In the genomic region with DNA sequence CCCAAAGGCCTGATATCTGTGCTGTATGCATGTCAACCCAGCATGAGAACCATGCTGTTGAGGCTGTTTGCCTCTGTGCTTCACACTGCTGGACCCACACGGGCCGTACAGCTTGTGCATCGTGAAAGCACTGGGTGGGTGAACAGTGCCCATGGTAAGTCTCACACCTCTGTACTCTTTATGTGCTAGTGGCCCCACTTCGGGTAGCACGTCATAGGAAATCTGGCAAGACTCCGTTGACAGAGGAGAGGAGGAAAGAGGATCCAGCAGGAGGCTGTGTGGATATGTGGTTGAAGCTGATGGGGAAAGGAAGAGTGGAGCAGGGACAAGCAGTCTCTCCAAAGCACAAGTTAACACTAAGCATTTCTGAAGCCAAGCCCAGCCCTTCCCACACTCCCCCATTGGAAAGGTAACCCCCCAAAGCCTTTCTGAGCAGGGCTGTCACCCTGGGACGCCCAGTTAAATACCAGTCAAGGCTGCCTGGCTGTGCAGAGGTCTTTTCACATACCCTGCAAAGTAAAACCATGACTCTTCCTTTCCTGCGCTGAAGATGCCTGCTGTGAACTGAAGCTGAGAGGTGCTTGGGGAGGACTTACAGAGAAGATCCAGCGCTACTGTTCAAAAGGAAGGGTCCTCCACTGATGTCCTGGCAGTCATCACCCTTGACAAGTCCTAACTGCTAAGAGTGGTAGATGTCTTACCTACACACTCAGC, we compare ENCODE assay signal across 10 mouse cellular contexts. TPM values are rescaled to one million over a fixed set of nuclear protein-coding genes. Genes with fewer than 3 reads are reported as not detected.
DNase-seq lines count a peak whose midpoint lies in the region; ATAC-seq and TF ChIP-seq lines count a peak whose summit lies in the region.
"Had no signal": no experiment of that assay in that cellular context is flagged by ENCODE, and none has a peak within 500 bp of the region (broad histone marks: within the 10 kb centered on the region; RNA-seq: fewer than 3 reads in every experiment).

No protein-coding gene starts in this region.

- H3K4me2 ChIP-seq in heart, embryonic 13.5 days: peak overlapping the region; percentile 98

- WGBS in heart, embryonic 13.5 days: 66% methylated on average over 9 of the region's 9 CpGs
- 83% methylated on average over 9 of the region's 9 CpGs for WGBS in hindbrain, embryonic 10.5 days
- 85% methylated on average over 9 of the region's 9 CpGs for WGBS in midbrain, embryonic 10.5 days

- TF ChIP-seq CTCF in G1E (IDR thresholded peaks at IDR 0.05; ENCODE audit: low read depth, low read length): no peak

- no peaks in the 10 kb centered on the region for H3K9me3 ChIP-seq in heart, embryonic 13.5 days
- H3K9me3 ChIP-seq in G1E (replicated peaks): no peaks in the 10 kb centered on the region
- H3K9me3 ChIP-seq in hindbrain, embryonic 10.5 days: no peaks in the 10 kb centered on the region
- no peaks in the 10 kb centered on the region for H3K9me3 ChIP-seq in midbrain, embryonic 10.5 days (replicated peaks)

- H3K27me3 ChIP-seq in heart, embryonic 13.5 days (replicated peaks): no peaks in the 10 kb centered on the region
- H3K27me3 ChIP-seq in G1E (ENCODE audit: insufficient read depth, low read length): no peaks in the 10 kb centered on the region
- no peaks in the 10 kb centered on the region for H3K27me3 ChIP-seq in hindbrain, embryonic 10.5 days (ENCODE audit: insufficient read depth, poor library complexity, severe bottlenecking)
- no peaks in the 10 kb centered on the region for H3K27me3 ChIP-seq in midbrain, embryonic 10.5 days (ENCODE audit: low read depth, poor library complexity, severe bottlenecking)
- H3K27me3 ChIP-seq: Patski had no signal

- no peak for ATAC-seq in heart, embryonic 13.5 days (ENCODE audit: extremely low read depth, insufficient number of reproducible peaks, low FRiP score, low TSS enrichment)
- ATAC-seq in G1E (ENCODE audit: extremely low read depth, insufficient number of reproducible peaks, low FRiP score, poor library complexity, severe bottlenecking): no peak
- ATAC-seq: Patski had no signal

- peaks cover 52% of the 10 kb centered on the region for H3K4me1 ChIP-seq in heart, embryonic 13.5 days
- H3K4me1 ChIP-seq in G1E (ENCODE audit: insufficient read depth, low read depth, low read length): peaks cover 59% of the 10 kb centered on the region
- peaks cover 40% of the 10 kb centered on the region for H3K4me1 ChIP-seq in hindbrain, embryonic 10.5 days (replicated peaks)
- H3K4me1 ChIP-seq in midbrain, embryonic 10.5 days: peaks cover 37% of the 10 kb centered on the region

- H3K27ac ChIP-seq in heart, embryonic 13.5 days (replicated peaks): no peak overlapping the region
- no peak overlapping the region for H3K27ac ChIP-seq in hindbrain, embryonic 10.5 days
- H3K27ac ChIP-seq in midbrain, embryonic 10.5 days (replicated peaks): no peak overlapping the region

- H3K9ac ChIP-seq in heart, embryonic 13.5 days: peak overlapping the region; percentile 94

- peak overlapping the region; percentile 98 for H3K4me3 ChIP-seq in heart, embryonic 13.5 days
- peak overlapping the region; percentile 99 for H3K4me3 ChIP-seq in G1E (ENCODE audit: low read depth, low read length)
- H3K4me3 ChIP-seq in hindbrain, embryonic 10.5 days: peak overlapping the region; percentile 98
- peak overlapping the region; percentile 99 for H3K4me3 ChIP-seq in midbrain, embryonic 10.5 days

- DNase-seq in heart, adult 8-10 months (ENCODE audit: low spot score): no peak
- no peak for DNase-seq in G1E (ENCODE audit: low spot score)
- DNase-seq in hindbrain, embryonic 10.5 days (ENCODE audit: low spot score): no peak
- no peak for DNase-seq in midbrain, embryonic 10.5 days (ENCODE audit: low spot score)
- DNase-seq in urinary bladder, postnatal 4 days (ENCODE audit: low spot score in 2 of 2): no peak
- no peak for DNase-seq in thymus, postnatal 14 days
- no peak for DNase-seq in urinary bladder, adult 2 months (ENCODE audit: low spot score)

- H3K36me3 ChIP-seq in heart, embryonic 13.5 days: peaks cover 20% of the 10 kb centered on the region
- H3K36me3 ChIP-seq in G1E (replicated peaks): peaks cover 56% of the 10 kb centered on the region
- peaks cover 29% of the 10 kb centered on the region for H3K36me3 ChIP-seq in hindbrain, embryonic 10.5 days
- H3K36me3 ChIP-seq in midbrain, embryonic 10.5 days: peaks cover 19% of the 10 kb centered on the region

RNA-seq across cellular contexts. Expression of gene Rab40c, which starts 1.3 kb away (rescaled TPM):
- polyA plus RNA-seq in heart, embryonic 13.5 days (2015; fragmentation: Nextera tagmentation; extraction: Ambion mirVana): 16.1 and 16.4 TPM in 2 replicates
- total RNA-seq in heart, adult 8-10 months (2022): 10 to 100 TPM; 17.3 to 20.1 (median 17.7) TPM
- total RNA-seq in G1E (2014; fragmentation: Nextera tagmentation) (9.1 and 10.8 TPM in 2 replicates), G1E (2017) (4.2 and 9.3 TPM in 2 replicates)
- 12.4 and 13.5 TPM in 2 replicates for polyA plus RNA-seq in G1E (2012)
- 33.4 and 43.4 TPM in 2 replicates for polyA plus RNA-seq in hindbrain, embryonic 10.5 days (2016; fragmentation: Nextera tagmentation; extraction: Ambion mirVana)
- 29.8 and 33.6 TPM in 2 replicates for polyA plus RNA-seq in midbrain, embryonic 10.5 days (2016; fragmentation: Nextera tagmentation; extraction: Ambion mirVana)
- polyA plus RNA-seq in urinary bladder, adult 2 months (2012; rRNA removed): 36.7 and 44.3 TPM in 2 replicates

RNA-seq across cellular contexts. Expression of gene Pigq, which starts 26.5 kb away (rescaled TPM):
- polyA plus RNA-seq in heart, embryonic 13.5 days (2015; fragmentation: Nextera tagmentation; extraction: Ambion mirVana): 60.4 and 62.1 TPM in 2 replicates
- 10 to 100 TPM; 37.3 to 48.3 (median 47.8) TPM for total RNA-seq in heart, adult 8-10 months (2022)
- total RNA-seq in G1E (2014; fragmentation: Nextera tagmentation): 116 and 431 TPM in 2 replicates
- total RNA-seq in G1E (2017): 41.4 and 42.1 TPM in 2 replicates
- polyA plus RNA-seq in G1E (2012): 81.8 and 136 TPM in 2 replicates
- polyA plus RNA-seq in hindbrain, embryonic 10.5 days (2016; fragmentation: Nextera tagmentation; extraction: Ambion mirVana): 65.4 and 72.6 TPM in 2 replicates
- 64.8 and 67.8 TPM in 2 replicates for polyA plus RNA-seq in midbrain, embryonic 10.5 days (2016; fragmentation: Nextera tagmentation; extraction: Ambion mirVana)
- polyA plus RNA-seq in urinary bladder, adult 2 months (2012; rRNA removed): 48.7 and 53.5 TPM in 2 replicates

RNA-seq across cellular contexts. Expression of gene Nhlrc4, which starts 26.6 kb away (rescaled TPM):
- 0.06 TPM in 1 of 2 replicates, not detected in the other for polyA plus RNA-seq in heart, embryonic 13.5 days (2015; fragmentation: Nextera tagmentation; extraction: Ambion mirVana)
- total RNA-seq in heart, adult 8-10 months (2022): under 1 TPM in 1 of 4 experiments, not detected in 3; 0.41 TPM
- total RNA-seq in G1E (2014; fragmentation: Nextera tagmentation): 0.38 and 1.7 TPM in 2 replicates
- total RNA-seq in G1E (2017): 0.33 TPM in 1 of 2 replicates, not detected in the other
- 1.1 and 2.7 TPM in 2 replicates for polyA plus RNA-seq in G1E (2012)
- polyA plus RNA-seq in hindbrain, embryonic 10.5 days (2016; fragmentation: Nextera tagmentation; extraction: Ambion mirVana): 0.21 and 0.55 TPM in 2 replicates
- polyA plus RNA-seq in midbrain, embryonic 10.5 days (2016; fragmentation: Nextera tagmentation; extraction: Ambion mirVana): 0.34 TPM in 1 of 2 replicates, not detected in the other
- 0.15 TPM in 1 of 2 replicates, not detected in the other for polyA plus RNA-seq in urinary bladder, adult 2 months (2012; rRNA removed)
- total RNA-seq: neutrophil, adult 5-6 weeks had no signal

RNA-seq across cellular contexts. Expression of gene A930017K11Rik, which starts 34.2 kb away (rescaled TPM):
- polyA plus RNA-seq in heart, embryonic 13.5 days (2015; fragmentation: Nextera tagmentation; extraction: Ambion mirVana): 0.13 and 0.15 TPM in 2 replicates
- under 1 TPM; 0.24 to 0.85 (median 0.36) TPM for total RNA-seq in heart, adult 8-10 months (2022)
- not detected in 2 replicates for total RNA-seq in G1E (2014; fragmentation: Nextera tagmentation)
- total RNA-seq in G1E (2017): 0.06 TPM in 1 of 2 replicates, not detected in the other
- 0.03 and 0.07 TPM in 2 replicates for polyA plus RNA-seq in G1E (2012)
- 0.25 and 0.34 TPM in 2 replicates for polyA plus RNA-seq in hindbrain, embryonic 10.5 days (2016; fragmentation: Nextera tagmentation; extraction: Ambion mirVana)
- polyA plus RNA-seq in midbrain, embryonic 10.5 days (2016; fragmentation: Nextera tagmentation; extraction: Ambion mirVana): 0.06 and 0.19 TPM in 2 replicates
- polyA plus RNA-seq in urinary bladder, adult 2 months (2012; rRNA removed): 0.06 and 0.07 TPM in 2 replicates
- total RNA-seq: neutrophil, adult 5-6 weeks had no signal

RNA-seq across cellular contexts. Expression of gene Wfikkn1, which starts 37.5 kb away (rescaled TPM):
- 0.23 and 0.38 TPM in 2 replicates for polyA plus RNA-seq in heart, embryonic 13.5 days (2015; fragmentation: Nextera tagmentation; extraction: Ambion mirVana)
- total RNA-seq in heart, adult 8-10 months (2022): under 1 TPM; 0.44 to 0.57 (median 0.51) TPM
- 1.1 and 1.4 TPM in 2 replicates for total RNA-seq in G1E (2014; fragmentation: Nextera tagmentation)
- 0.55 and 0.58 TPM in 2 replicates for total RNA-seq in G1E (2017)
- polyA plus RNA-seq in G1E (2012): 0.51 and 0.57 TPM in 2 replicates
- 5.8 and 26.3 TPM in 2 replicates for polyA plus RNA-seq in hindbrain, embryonic 10.5 days (2016; fragmentation: Nextera tagmentation; extraction: Ambion mirVana)
- polyA plus RNA-seq in midbrain, embryonic 10.5 days (2016; fragmentation: Nextera tagmentation; extraction: Ambion mirVana): 6.1 and 19.7 TPM in 2 replicates
- 0.77 and 0.93 TPM in 2 replicates for polyA plus RNA-seq in urinary bladder, adult 2 months (2012; rRNA removed)
